Mouse (Mus musculus): Measurements from ENCODE around the gene Crim1. TPM values are rescaled to one million over a fixed set of nuclear protein-coding genes. Genes with fewer than 3 reads are reported as not detected.
A peak's percentile ranks its signal among the peaks of the same experiment; 100 is the strongest.

Gene Crim1
- polyA plus RNA-seq, 1 experiment from 2014 or later: 11.9 TPM

DNA sequence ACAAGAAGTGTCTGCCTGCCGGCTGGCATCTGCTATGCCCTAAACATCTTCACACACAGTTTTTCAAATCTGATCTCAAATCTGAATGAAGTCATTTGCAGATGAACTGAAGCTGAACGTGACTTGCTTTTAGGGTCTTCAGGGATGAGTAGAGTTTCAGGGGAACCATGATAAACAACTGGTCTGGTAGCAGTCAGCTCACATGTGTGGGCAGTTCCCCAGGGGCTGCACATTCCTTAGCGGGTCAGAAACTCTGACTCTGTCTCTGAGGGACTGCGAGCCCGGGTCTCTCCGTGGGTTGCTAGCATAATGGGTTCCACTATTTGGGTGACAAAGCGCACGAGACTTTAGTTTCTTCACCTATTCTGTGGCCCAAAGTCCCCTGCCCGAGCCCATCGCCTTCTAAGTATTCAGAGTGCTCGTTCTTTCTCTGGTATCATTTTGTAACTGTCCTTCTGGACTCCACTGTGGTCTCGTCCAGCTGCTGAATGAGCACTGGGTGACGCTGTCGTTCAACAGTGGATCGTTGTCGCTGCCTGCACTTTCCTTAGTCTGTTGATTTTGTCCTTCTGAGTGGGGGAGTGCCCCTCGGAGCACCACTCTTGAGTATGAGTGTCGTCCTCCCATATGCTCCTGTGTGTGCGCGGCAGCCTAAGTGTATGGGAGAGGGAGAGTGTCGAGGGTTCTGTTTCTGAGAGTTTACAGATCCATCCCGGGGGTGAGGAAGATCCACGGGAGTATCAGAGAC lies 164.7 kb downstream of the Crim1 start:
- Histone ChIP-seq H3K27me3 (ENCODE audit: control insufficient read depth, insufficient read depth, low read length) (no peaks in the 10 kb centered on the region), H3K4me2 (ENCODE audit: low read length) (no peak overlapping the region), H3K9ac (replicated peaks; ENCODE audit: low read length) (no peak overlapping the region), H3K36me3 (ENCODE audit: control insufficient read depth, insufficient read depth, low read length) (peaks cover 3% of the 10 kb centered on the region; the same call in 1 of the 2 replicates), H3K27ac (replicated peaks; ENCODE audit: low read depth, low read length) (no peak overlapping the region), H3K4me3 (replicated peaks; ENCODE audit: low read depth, low read length) (no peak overlapping the region), H3K4me1 (ENCODE audit: control insufficient read depth, insufficient read depth, low read length) (no peaks in the 10 kb centered on the region), H3K9me3 (ENCODE audit: control insufficient read depth, low read length) (no peaks in the 10 kb centered on the region)
- WGBS: 92% methylated on average over 23 of the region's 23 CpGs
- ATAC-seq (ENCODE audit: low FRiP score, low TSS enrichment) (no peak), DNase-seq (no peak)

DNA sequence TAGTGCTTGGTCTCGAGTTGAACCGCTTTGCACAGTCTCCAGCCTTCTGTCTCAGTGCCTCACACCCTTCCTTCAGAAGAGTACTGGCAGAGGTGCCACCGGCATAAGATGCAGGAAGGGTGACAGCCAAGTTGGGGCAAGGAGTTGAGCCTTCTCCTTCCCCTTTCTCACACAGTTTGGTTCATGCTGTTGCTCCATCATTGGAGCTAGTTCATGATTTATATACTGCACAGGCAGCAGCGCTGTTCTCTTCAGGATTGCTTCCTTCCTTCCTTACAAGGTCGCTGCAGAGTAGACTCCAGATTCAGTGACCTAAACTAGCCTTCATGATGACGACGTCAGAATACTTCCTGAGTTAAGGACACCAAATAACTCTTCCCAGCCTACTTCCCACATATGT lies 166.0 kb downstream of the Crim1 start:
- ATAC-seq (ENCODE audit: low FRiP score, low TSS enrichment): no peak

DNA sequence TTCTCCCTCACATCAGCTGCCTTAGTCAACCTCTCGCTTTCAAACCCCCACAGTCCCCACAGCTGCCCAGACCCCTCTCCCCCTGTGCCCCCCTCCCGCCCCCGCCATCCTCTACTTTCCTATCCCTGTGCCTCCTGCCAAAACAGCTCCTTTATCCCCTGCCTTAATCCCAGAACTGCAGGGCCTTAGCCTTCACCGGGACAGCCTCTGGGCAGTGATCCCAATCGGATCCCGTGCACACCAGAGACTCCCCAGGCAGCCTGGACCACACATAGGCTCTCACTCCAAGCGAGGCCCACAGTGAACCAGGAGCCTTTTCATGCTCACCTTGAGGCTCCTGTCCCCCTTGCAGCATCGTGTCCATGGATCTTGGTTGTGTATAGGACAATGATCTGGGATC lies 168.4 kb downstream of the Crim1 start:
- Histone ChIP-seq H3K9ac (replicated peaks; ENCODE audit: low read length) (no peak overlapping the region), H3K27me3 (ENCODE audit: control insufficient read depth, insufficient read depth, low read length) (no peaks in the 10 kb centered on the region), H3K4me3 (replicated peaks; ENCODE audit: low read depth, low read length) (no peak overlapping the region), H3K36me3 (ENCODE audit: control insufficient read depth, insufficient read depth, low read length) (peaks cover 8% of the 10 kb centered on the region; the same call in 1 of the 2 replicates), H3K4me1 (ENCODE audit: control insufficient read depth, insufficient read depth, low read length) (no peaks in the 10 kb centered on the region), H3K9me3 (ENCODE audit: control insufficient read depth, low read length) (no peaks in the 10 kb centered on the region), H3K27ac (replicated peaks; ENCODE audit: low read depth, low read length) (no peak overlapping the region), H3K4me2 (ENCODE audit: low read length) (no peak overlapping the region)
- WGBS: 50% methylated on average over 8 of the region's 8 CpGs
- ATAC-seq (ENCODE audit: low FRiP score, low TSS enrichment): no peak
- peak; percentile 28 for DNase-seq

More for the DNA sequence above, 166.0 kb downstream of the Crim1 start:
- no peak overlapping the region for H3K4me2 ChIP-seq (ENCODE audit: low read length)
- H3K36me3 ChIP-seq (ENCODE audit: control insufficient read depth, insufficient read depth, low read length): peaks cover 3% of the 10 kb centered on the region; the same call in 1 of the 2 replicates
- H3K27ac ChIP-seq (replicated peaks; ENCODE audit: low read depth, low read length): no peak overlapping the region
- H3K4me3 ChIP-seq (replicated peaks; ENCODE audit: low read depth, low read length): no peak overlapping the region
- H3K9me3 ChIP-seq (ENCODE audit: control insufficient read depth, low read length): no peaks in the 10 kb centered on the region
- H3K9ac ChIP-seq (replicated peaks; ENCODE audit: low read length): no peak overlapping the region
- DNase-seq: no peak
- H3K27me3 ChIP-seq (ENCODE audit: control insufficient read depth, insufficient read depth, low read length): no peaks in the 10 kb centered on the region
- WGBS: 94% methylated on average over 7 of the region's 7 CpGs
- H3K4me1 ChIP-seq (ENCODE audit: control insufficient read depth, insufficient read depth, low read length): no peaks in the 10 kb centered on the region

DNA sequence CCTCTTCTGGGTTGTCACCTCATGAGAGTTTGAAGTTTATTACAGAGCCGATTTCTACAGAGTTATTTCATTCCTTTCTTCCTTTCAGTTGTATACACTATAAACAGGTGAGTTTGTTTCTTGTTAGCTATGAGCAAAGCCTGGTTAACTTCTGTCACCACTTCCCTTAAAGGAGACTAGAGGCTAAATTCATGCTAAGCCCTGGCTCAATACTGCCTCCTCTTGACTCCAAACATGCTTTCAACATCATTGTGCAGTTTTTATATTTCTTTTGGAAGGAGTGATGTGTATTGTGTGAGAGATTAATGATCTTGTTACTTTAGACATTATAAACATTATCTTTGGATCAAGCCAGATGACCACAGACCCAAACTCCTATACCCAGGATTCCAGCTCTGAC lies 170.4 kb downstream of the Crim1 start:
- H3K36me3 ChIP-seq (ENCODE audit: control insufficient read depth, insufficient read depth, low read length): peaks cover 14% of the 10 kb centered on the region
- no peak overlapping the region for H3K4me3 ChIP-seq (replicated peaks; ENCODE audit: low read depth, low read length)

DNA sequence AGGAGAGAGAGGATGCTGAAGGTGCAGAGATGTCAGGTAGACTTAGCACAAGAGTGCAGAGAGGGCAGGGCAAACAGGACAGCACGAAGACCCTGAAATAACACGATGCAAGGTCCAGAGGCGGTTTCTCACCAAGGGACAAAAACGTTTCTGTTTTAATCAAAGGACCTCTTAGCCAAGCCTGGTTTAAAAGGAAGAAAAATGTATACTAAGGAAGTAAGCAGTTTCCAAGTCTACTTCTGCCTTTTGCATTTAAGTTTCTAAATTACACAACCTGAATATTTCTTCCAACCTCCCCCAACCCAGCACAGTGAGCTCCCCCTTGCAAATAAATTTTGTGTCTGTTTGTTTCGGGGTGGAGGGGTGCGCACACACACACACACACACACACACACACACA lies 173.1 kb downstream of the Crim1 start:
- H3K36me3 ChIP-seq (ENCODE audit: control insufficient read depth, insufficient read depth, low read length): peaks cover 13% of the 10 kb centered on the region
- no peak for DNase-seq
- H3K9ac ChIP-seq (replicated peaks; ENCODE audit: low read length): no peak overlapping the region
- no peak overlapping the region for H3K4me3 ChIP-seq (replicated peaks; ENCODE audit: low read depth, low read length)
- no peaks in the 10 kb centered on the region for H3K9me3 ChIP-seq (ENCODE audit: control insufficient read depth, low read length)
- no peaks in the 10 kb centered on the region for H3K4me1 ChIP-seq (ENCODE audit: control insufficient read depth, insufficient read depth, low read length)
- H3K27me3 ChIP-seq (ENCODE audit: control insufficient read depth, insufficient read depth, low read length): no peaks in the 10 kb centered on the region
- no peak overlapping the region for H3K27ac ChIP-seq (replicated peaks; ENCODE audit: low read depth, low read length)
- H3K4me2 ChIP-seq (ENCODE audit: low read length): no peak overlapping the region
- no peak for ATAC-seq (ENCODE audit: low FRiP score, low TSS enrichment)
- 93% methylated on average over 6 of the region's 6 CpGs for WGBS

More for the DNA sequence above, 170.4 kb downstream of the Crim1 start:
- no peaks in the 10 kb centered on the region for H3K4me1 ChIP-seq (ENCODE audit: control insufficient read depth, insufficient read depth, low read length)
- H3K4me2 ChIP-seq (ENCODE audit: low read length): no peak overlapping the region
- H3K27me3 ChIP-seq (ENCODE audit: control insufficient read depth, insufficient read depth, low read length): no peaks in the 10 kb centered on the region
- H3K9ac ChIP-seq (replicated peaks; ENCODE audit: low read length): no peak overlapping the region
- no peak for ATAC-seq (ENCODE audit: low FRiP score, low TSS enrichment)
- WGBS: 95% methylated on average over 1 of the region's 1 CpGs
- no peak for DNase-seq
- no peak overlapping the region for H3K27ac ChIP-seq (replicated peaks; ENCODE audit: low read depth, low read length)
- H3K9me3 ChIP-seq (ENCODE audit: control insufficient read depth, low read length): no peaks in the 10 kb centered on the region

DNA sequence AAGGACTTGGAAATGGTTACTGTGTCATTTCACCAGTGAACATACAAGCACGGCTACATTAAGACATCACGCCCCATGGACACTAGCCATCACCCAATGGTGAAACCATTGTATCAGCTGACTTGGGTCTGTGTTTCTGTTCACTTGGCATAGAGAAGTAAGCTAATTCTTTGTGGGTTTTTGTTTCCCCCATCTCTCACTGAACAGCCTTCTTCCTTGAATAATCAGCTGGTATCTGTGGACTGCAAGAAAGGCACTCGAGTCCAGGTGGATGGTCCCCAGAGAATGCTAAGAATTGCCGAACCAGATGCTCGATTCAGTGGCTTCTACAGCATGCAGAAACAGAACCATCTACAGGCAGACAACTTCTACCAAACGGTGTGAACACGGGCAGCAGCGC lies 173.8 kb downstream of the Crim1 start:
- ATAC-seq (ENCODE audit: low FRiP score, low TSS enrichment) (no peak), DNase-seq (no peak)
- no peak overlapping the region for H3K9ac ChIP-seq (replicated peaks; ENCODE audit: low read length)
- no peaks in the 10 kb centered on the region for H3K9me3 ChIP-seq (ENCODE audit: control insufficient read depth, low read length)
- no peak overlapping the region for H3K4me3 ChIP-seq (replicated peaks; ENCODE audit: low read depth, low read length)
- H3K36me3 ChIP-seq (ENCODE audit: control insufficient read depth, insufficient read depth, low read length): peaks cover 19% of the 10 kb centered on the region
- H3K27me3 ChIP-seq (ENCODE audit: control insufficient read depth, insufficient read depth, low read length): no peaks in the 10 kb centered on the region
- H3K27ac ChIP-seq (replicated peaks; ENCODE audit: low read depth, low read length): no peak overlapping the region
- no peak overlapping the region for H3K4me2 ChIP-seq (ENCODE audit: low read length)
- 93% methylated on average over 8 of the region's 8 CpGs for WGBS
- no peaks in the 10 kb centered on the region for H3K4me1 ChIP-seq (ENCODE audit: control insufficient read depth, insufficient read depth, low read length)

DNA sequence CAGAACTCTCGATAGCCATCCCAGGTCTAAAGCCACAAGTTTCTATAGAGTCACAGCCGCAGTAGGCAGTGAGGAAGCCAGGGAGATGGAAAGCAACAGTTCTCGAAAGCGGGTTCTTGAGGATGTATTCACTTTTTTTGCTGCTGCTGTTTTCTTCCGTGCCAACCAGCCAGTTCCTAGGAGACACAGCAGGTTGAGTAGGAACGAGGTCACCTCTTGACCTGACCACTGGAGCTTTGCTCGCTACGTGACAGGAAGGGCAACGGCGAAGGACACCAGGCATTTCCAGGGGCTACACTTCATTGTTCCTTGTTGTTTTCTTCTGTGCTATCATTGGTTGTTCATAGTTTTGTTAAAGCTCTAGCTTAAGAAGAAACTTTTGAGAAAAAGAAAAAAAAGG lies 174.7 kb downstream of the Crim1 start:
- H3K4me2 ChIP-seq (ENCODE audit: low read length): no peak overlapping the region
- no peak overlapping the region for H3K4me3 ChIP-seq (replicated peaks; ENCODE audit: low read depth, low read length)
- H3K9ac ChIP-seq (replicated peaks; ENCODE audit: low read length): no peak overlapping the region
- WGBS: 36% methylated on average over 10 of the region's 10 CpGs
- H3K27me3 ChIP-seq (ENCODE audit: control insufficient read depth, insufficient read depth, low read length): no peaks in the 10 kb centered on the region
- no peaks in the 10 kb centered on the region for H3K9me3 ChIP-seq (ENCODE audit: control insufficient read depth, low read length)
- peaks cover 19% of the 10 kb centered on the region for H3K36me3 ChIP-seq (ENCODE audit: control insufficient read depth, insufficient read depth, low read length)
- no peak for DNase-seq
- H3K27ac ChIP-seq (replicated peaks; ENCODE audit: low read depth, low read length): no peak overlapping the region
- no peak for ATAC-seq (ENCODE audit: low FRiP score, low TSS enrichment)
- H3K4me1 ChIP-seq (ENCODE audit: control insufficient read depth, insufficient read depth, low read length): no peaks in the 10 kb centered on the region

DNA sequence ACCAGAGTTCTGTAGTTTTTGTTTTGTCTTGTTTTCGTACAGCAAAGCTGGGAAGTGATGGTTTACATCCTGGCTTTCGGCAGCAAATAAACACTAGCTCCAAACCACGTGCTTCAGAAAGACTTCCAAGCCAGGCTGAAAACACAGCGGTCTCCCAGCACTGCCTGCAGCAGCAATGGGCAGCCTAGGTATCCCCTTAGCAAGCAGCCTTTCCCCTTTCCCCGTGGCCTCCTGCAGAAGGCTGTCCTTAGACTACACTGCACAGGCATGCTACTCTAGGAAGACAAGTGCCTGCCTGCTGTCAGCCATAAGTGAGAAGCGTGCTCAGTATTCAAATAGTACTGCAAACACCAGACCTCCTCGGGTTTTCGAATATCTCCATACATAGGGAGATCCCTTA lies 176.5 kb downstream of the Crim1 start:
- Histone ChIP-seq H3K4me3 (replicated peaks; ENCODE audit: low read depth, low read length) (no peak overlapping the region), H3K36me3 (ENCODE audit: control insufficient read depth, insufficient read depth, low read length) (peaks cover 19% of the 10 kb centered on the region), H3K4me2 (ENCODE audit: low read length) (no peak overlapping the region), H3K4me1 (ENCODE audit: control insufficient read depth, insufficient read depth, low read length) (no peaks in the 10 kb centered on the region), H3K9me3 (ENCODE audit: control insufficient read depth, low read length) (no peaks in the 10 kb centered on the region), H3K27ac (replicated peaks; ENCODE audit: low read depth, low read length) (no peak overlapping the region), H3K27me3 (ENCODE audit: control insufficient read depth, insufficient read depth, low read length) (no peaks in the 10 kb centered on the region), H3K9ac (replicated peaks; ENCODE audit: low read length) (no peak overlapping the region)
- DNase-seq (no peak), ATAC-seq (ENCODE audit: low FRiP score, low TSS enrichment) (no peak)
- WGBS: 71% methylated on average over 8 of the region's 8 CpGs

DNA sequence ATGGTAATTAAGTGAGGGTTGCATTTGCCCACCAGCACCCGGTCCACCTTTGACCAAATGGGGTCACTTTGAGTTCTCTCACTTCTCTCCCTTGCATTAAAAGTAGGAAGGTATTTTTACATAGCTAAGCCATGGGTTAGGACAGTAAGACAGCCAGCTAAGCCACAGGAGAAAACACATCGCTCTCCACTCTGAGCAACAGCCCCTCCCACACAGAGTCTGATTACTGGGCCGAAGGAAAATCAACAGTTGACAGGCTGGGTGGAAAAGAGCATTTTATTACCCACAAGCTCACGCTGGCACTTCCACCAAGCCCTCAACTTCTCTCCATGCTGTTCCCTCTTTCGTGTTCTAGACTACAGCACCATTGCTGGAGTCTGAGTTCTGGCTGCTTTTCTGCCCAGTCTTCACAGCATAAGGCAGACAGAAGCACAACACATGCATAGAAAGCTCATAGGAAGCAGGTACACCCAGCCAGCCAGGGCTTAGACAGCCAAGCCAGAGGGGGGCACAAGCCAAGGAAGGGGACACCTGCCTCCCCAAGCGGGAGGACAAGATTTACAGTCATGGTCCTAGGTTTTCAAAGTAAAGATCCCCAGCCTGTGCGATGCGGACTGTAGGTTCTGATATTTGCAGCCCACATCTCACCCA lies 179.2 kb downstream of the Crim1 start:
- WGBS: 92% methylated on average over 8 of the region's 8 CpGs
- ATAC-seq (ENCODE audit: low FRiP score, low TSS enrichment): no peak

More for the DNA sequence above, 179.2 kb downstream of the Crim1 start:
- DNase-seq: no peak
- Histone ChIP-seq H3K9ac (replicated peaks; ENCODE audit: low read length) (no peak overlapping the region), H3K4me3 (replicated peaks; ENCODE audit: low read depth, low read length) (no peak overlapping the region), H3K4me2 (ENCODE audit: low read length) (no peak overlapping the region), H3K36me3 (ENCODE audit: control insufficient read depth, insufficient read depth, low read length) (peaks cover 10% of the 10 kb centered on the region), H3K27me3 (ENCODE audit: control insufficient read depth, insufficient read depth, low read length) (no peaks in the 10 kb centered on the region), H3K4me1 (ENCODE audit: control insufficient read depth, insufficient read depth, low read length) (no peaks in the 10 kb centered on the region), H3K9me3 (ENCODE audit: control insufficient read depth, low read length) (no peaks in the 10 kb centered on the region), H3K27ac (replicated peaks; ENCODE audit: low read depth, low read length) (no peak overlapping the region)

Measured in midbrain, embryonic 14.5 days (tissue).